Comparison of ENCODE assay signal across 10 mouse cellular contexts in genomic region chr1:145138452-145139266, GRCm38 (mm10).
DNase-seq lines count a peak whose midpoint lies in the region; ATAC-seq lines count a peak whose summit lies in the region.
"Had no signal": no experiment of that assay in that cellular context is flagged by ENCODE, and none has a peak within 500 bp of the region (broad histone marks: within the 10 kb centered on the region; RNA-seq: fewer than 3 reads in every experiment).

No protein-coding gene starts in this region.

- H3K9me3 ChIP-seq in embryonic facial prominence, embryonic 14.5 days (ENCODE audit: control insufficient read depth, low read length): no peaks in the 10 kb centered on the region
- H3K9me3 ChIP-seq in embryonic facial prominence, embryonic 10.5 days: no peaks in the 10 kb centered on the region
- H3K9me3 ChIP-seq: midbrain, embryonic 12.5 days had no signal

- ATAC-seq in embryonic facial prominence, embryonic 14.5 days (ENCODE audit: low read depth): no peak
- peak; percentile 52; the same call in 1 of the 2 replicates for ATAC-seq in erythroid progenitor cell, adult 5-6 weeks (replicated peaks; ENCODE audit: low FRiP score, poor library complexity, severe bottlenecking)

- no peak overlapping the region for H3K4me2 ChIP-seq in embryonic facial prominence, embryonic 14.5 days (ENCODE audit: low read depth, low read length)
- H3K4me2 ChIP-seq: midbrain, embryonic 12.5 days had no signal

- 43% methylated on average over 2 of the region's 2 CpGs for WGBS in embryonic facial prominence, embryonic 14.5 days
- 61% methylated on average over 2 of the region's 2 CpGs for WGBS in embryonic facial prominence, embryonic 10.5 days

- no peaks in the 10 kb centered on the region for H3K27me3 ChIP-seq in embryonic facial prominence, embryonic 14.5 days (replicated peaks; ENCODE audit: control insufficient read depth, insufficient read depth, low read length)
- no peaks in the 10 kb centered on the region for H3K27me3 ChIP-seq in embryonic facial prominence, embryonic 10.5 days (replicated peaks; ENCODE audit: low read depth, poor library complexity, severe bottlenecking)
- H3K27me3 ChIP-seq: midbrain, embryonic 12.5 days had no signal

- H3K27ac ChIP-seq in embryonic facial prominence, embryonic 14.5 days (replicated peaks; ENCODE audit: low read depth, low read length): no peak overlapping the region
- H3K27ac ChIP-seq in embryonic facial prominence, embryonic 10.5 days (replicated peaks): no peak overlapping the region
- H3K27ac ChIP-seq: midbrain, embryonic 12.5 days had no signal

- no peak overlapping the region for H3K9ac ChIP-seq in embryonic facial prominence, embryonic 14.5 days (ENCODE audit: low read depth, low read length)
- H3K9ac ChIP-seq: midbrain, embryonic 12.5 days had no signal

- intact Hi-C loops in left cerebral cortex, postnatal 4 days (cut with DNase I): no loop called here
- intact Hi-C loops in left cerebral cortex, postnatal 36 days (cut with DNase I): no loop called here

- no peaks in the 10 kb centered on the region for H3K36me3 ChIP-seq in embryonic facial prominence, embryonic 14.5 days (ENCODE audit: control insufficient read depth, insufficient read depth, low read length)
- H3K36me3 ChIP-seq in embryonic facial prominence, embryonic 10.5 days (replicated peaks): no peaks in the 10 kb centered on the region
- H3K36me3 ChIP-seq: midbrain, embryonic 12.5 days had no signal

- no peak overlapping the region for H3K4me3 ChIP-seq in embryonic facial prominence, embryonic 14.5 days (ENCODE audit: low read depth, low read length)
- no peak overlapping the region for H3K4me3 ChIP-seq in embryonic facial prominence, embryonic 10.5 days
- H3K4me3 ChIP-seq: midbrain, embryonic 12.5 days had no signal

- peak; percentile 37 for DNase-seq in embryonic facial prominence, embryonic 14.5 days (ENCODE audit: low spot score)
- DNase-seq in embryonic facial prominence, embryonic 10.5 days (ENCODE audit: low spot score): no peak
- peak; percentile 13 for DNase-seq in left cerebral cortex, postnatal 4 days
- no peak for DNase-seq in left cerebral cortex, postnatal 36 days (ENCODE audit: low spot score in 2 of 2)
- peak; percentile 53 for DNase-seq in lung, postnatal 14 days
- no peak for DNase-seq in adrenal gland, adult 8-10 months
- DNase-seq in frontal cortex, postnatal 14 days (ENCODE audit: low spot score in 2 of 2): no peak
- DNase-seq: heart, adult 11 months had no signal

- H3K4me1 ChIP-seq in embryonic facial prominence, embryonic 14.5 days (ENCODE audit: control insufficient read depth, insufficient read depth, low read length): no peaks in the 10 kb centered on the region
- H3K4me1 ChIP-seq in embryonic facial prominence, embryonic 10.5 days: no peaks in the 10 kb centered on the region
- H3K4me1 ChIP-seq: midbrain, embryonic 12.5 days had no signal

Comparison
In these comparisons a context has a peak if more than half of its experiments do, and no peak if none do; other contexts are left out.
1. DNase-seq: peak in embryonic facial prominence, embryonic 14.5 days (single experiment), left cerebral cortex, postnatal 4 days (single experiment) and lung, postnatal 14 days (single experiment); none in embryonic facial prominence, embryonic 10.5 days (single experiment), left cerebral cortex, postnatal 36 days (0 of 2), adrenal gland, adult 8-10 months (single experiment) and frontal cortex, postnatal 14 days (0 of 2).